Mouse (Mus musculus) activated CD4-positive, CD25-positive, alpha-beta regulatory T cell, adult 4 months (primary cell): ENCODE results near the gene Gm43720. TPM values are rescaled to one million over a fixed set of nuclear protein-coding genes. Genes with fewer than 3 reads are reported as not detected.

ENCODE experiments used
- polyA plus RNA-seq, 2 experiments: library from polyadenylated mRNA; unstranded; fragments of 100-300 nt; shearing (Covaris generic); gene quantifications; one replicate each; pipeline ENCODE4 v1.2.1; 2017

Gene Gm43720
- polyA plus RNA-seq, 2 experiments from 2014 or later: not detected

Other genes with a start within 250 kb of the Gm43720 start
- gene Smok3c, start 226.8 kb downstream of the Gm43720 start, polyA plus RNA-seq: not detected
- 10 to 100 TPM; 10.9 to 11.8 TPM for gene Zkscan1, start 194.9 kb downstream of the Gm43720 start, polyA plus RNA-seq
- gene Zscan21, start 163.1 kb downstream of the Gm43720 start, polyA plus RNA-seq: 10 to 100 TPM; 17.9 TPM
- gene Zfp113, start 124.2 kb downstream of the Gm43720 start, polyA plus RNA-seq: 10 to 100 TPM; 13.4 to 13.5 TPM
- gene Cops6, start 118.9 kb downstream of the Gm43720 start, polyA plus RNA-seq: 100 to 1,000 TPM; 188 to 252 TPM
- 1 to 10 TPM; 4.8 to 5.4 TPM for gene Ap4m1, start 108.0 kb downstream of the Gm43720 start, polyA plus RNA-seq
- gene Mcm7, start 107.5 kb downstream of the Gm43720 start, polyA plus RNA-seq: 10 to 100 TPM; 57.5 to 61.8 TPM
- 10 to 100 TPM; 54.1 to 59.3 TPM for gene Taf6, start 92.5 kb downstream of the Gm43720 start, polyA plus RNA-seq
- gene Cnpy4, start 92.5 kb downstream of the Gm43720 start, polyA plus RNA-seq: 10 to 100 TPM; 38.4 to 55.4 TPM
- gene Mblac1, start 85.6 kb downstream of the Gm43720 start, polyA plus RNA-seq: under 1 TPM; 0.42 to 0.51 TPM
- gene Nxpe5, start 54.1 kb downstream of the Gm43720 start, polyA plus RNA-seq: under 1 TPM; 0.16 to 0.18 TPM
- gene Lamtor4, start 24.5 kb downstream of the Gm43720 start, polyA plus RNA-seq: 100 to 1,000 TPM; 112 to 123 TPM
- 1 to 10 TPM; 3.9 to 4.7 TPM for gene BC037034, start 15.9 kb downstream of the Gm43720 start, polyA plus RNA-seq
- gene Gal3st4, start 7.1 kb downstream of the Gm43720 start, polyA plus RNA-seq: under 1 TPM; 0.43 to 0.49 TPM
- gene Gpc2, start within 50 bp of the Gm43720 start, polyA plus RNA-seq: not detected
- under 1 TPM; 0.13 to 0.62 TPM for gene Stag3, start 282 bp upstream of the Gm43720 start, polyA plus RNA-seq
- gene Pvrig, start 62.0 kb upstream of the Gm43720 start, polyA plus RNA-seq: 10 to 100 TPM; 10.4 to 12.3 TPM
- gene Zfp157, start 161.5 kb upstream of the Gm43720 start, polyA plus RNA-seq: 10 to 100 TPM; 14.6 to 18.4 TPM